Mouse (Mus musculus) spleen, embryonic (tissue): Measurements from ENCODE around the gene Asb16.

Source experiments
- CTCF ChIA-PET: fragments of 350-600 bp; sonication (Branson Sonifier 250); formaldehyde crosslinking; loops from one replicate; lab custom pipeline; 2022; lab: Charles Lee

The Asb16 gene

DNA sequence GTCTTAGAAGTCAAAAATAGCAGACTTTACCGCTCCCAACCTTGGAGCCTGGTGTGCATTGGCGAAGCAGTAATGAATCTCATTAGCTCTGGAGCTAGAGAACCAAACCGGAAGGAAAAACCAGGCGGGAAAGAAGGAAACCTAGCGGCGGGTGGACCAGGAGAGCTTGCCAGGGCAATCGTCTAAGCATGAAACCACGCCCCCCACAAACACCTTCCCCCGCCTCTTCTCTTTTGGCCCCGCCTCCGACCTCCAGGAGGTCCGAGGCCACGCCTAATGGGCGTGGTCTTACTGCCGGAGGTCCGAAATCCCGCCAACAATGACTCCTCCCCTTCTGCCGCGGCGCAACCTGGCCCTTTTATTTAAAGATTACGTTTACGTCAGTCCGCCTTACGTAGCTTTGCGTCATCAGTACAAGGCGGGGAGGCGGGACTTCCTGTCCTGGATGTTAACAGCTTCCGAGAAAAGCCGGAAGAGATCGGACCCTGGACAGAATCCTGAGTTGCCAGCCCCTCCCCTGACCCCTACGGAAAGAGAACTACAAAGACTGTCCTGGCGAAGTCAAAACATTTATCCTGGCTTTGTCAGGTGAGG lies 16.1 kb downstream of the Asb16 start, which contains the start of gene Tmub2:
TSS of gene Tmub2 (plus strand) at position 431 of the 594 bp plus-strand sequence.
- CTCF ChIA-PET = interaction anchor here (0.7 kb wide), 1 partner anchor 327 kb away, joined by 3 read pairs; no protein-coding TSS in a partner anchor

DNA sequence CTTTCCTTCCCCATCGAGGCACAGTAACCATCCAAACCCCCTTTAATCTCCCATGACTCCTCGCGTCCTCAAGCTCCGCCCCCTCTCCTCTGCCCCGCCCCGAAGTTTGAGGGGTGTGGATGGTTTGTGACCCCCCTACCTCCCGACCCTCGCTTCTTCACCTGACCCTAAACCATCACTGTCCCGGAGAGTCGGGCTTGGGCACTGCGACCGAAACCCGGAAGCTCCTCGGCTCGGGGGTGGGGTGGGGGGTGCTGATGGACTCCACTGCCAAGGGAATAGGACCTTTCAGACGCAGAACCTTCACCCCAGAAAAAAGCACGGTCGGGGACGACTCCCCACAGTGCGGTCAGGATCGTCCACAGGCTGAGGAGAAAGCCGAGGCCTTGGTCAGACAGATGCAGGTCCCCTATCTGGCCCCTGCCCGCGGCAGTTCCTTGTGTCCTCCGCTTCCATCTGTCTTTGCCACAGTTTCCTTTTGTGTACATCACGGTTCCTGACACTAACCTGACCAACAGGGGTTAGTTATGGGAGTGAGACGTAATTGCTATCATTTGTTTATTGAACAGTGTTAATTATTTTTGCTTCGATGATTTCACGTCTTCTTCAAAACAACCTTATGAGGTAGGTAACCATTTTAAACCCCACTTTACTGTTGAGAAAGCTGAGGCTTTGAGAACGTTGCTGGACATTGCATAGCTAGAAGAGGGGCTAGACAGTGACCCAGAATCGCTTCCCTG lies 16.7 kb downstream of the Asb16 start:
- CTCF ChIA-PET = interaction anchor here (0.5 to 0.8 kb wide), 4 partner anchors 18 to 327 kb away, joined by 3 to 15 read pairs (median 4); no protein-coding TSS in a partner anchor

DNA sequence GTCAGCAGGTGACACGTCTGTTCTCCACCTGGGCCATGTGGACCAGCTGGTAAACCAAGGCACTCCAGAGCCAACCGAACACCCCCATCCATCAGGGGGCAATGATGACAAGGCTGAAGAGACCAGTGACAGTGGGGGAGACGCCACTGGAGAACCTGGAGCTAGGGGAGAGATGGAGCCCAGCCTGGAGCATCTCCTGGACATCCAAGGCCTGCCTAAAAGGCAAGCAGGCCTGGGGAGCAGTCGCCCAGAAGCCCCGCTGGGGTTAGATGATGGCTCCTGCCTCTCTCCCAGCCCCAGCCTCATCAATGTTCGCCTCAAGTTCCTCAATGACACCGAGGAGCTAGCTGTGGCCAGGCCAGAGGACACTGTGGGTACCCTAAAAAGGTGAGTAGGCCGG lies 18.9 kb downstream of the Asb16 start:
- CTCF ChIA-PET = interaction anchor here (1.0 kb wide), 1 partner anchor 8 kb away, joined by 3 read pairs; no protein-coding TSS in a partner anchor

DNA sequence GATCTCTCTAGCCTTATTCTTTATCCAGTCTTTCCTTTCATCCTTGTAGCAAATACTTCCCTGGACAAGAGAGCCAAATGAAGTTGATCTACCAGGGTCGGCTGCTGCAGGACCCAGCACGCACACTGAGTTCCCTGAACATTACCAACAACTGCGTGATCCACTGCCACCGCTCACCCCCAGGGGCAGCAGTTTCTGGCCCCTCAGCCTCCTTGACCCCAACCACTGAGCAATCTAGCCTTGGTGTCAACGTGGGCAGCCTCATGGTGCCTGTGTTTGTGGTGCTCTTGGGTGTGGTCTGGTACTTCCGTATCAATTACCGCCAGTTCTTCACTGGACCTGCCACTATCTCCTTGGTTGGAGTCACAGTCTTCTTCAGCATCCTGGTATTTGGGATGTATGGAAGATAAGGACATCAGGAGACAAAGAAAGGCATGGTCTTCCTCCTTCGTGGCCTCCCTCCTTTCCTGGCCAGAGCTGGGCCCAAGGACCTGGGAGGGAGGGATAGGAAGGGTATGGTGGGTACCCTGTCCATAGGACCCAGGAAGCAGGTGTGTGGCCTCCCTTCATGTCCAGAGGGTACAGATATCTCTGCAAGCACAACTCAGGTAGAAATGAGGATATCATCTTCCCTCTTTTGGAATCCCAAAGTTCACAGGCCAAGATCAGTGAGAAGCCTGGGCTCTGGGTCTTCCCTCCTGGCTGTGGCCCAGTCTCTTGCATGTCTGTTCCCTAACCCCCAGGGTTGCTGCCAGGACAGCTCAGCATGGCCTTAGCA lies 19.7 kb downstream of the Asb16 start:
- CTCF ChIA-PET = no interaction called here

DNA sequence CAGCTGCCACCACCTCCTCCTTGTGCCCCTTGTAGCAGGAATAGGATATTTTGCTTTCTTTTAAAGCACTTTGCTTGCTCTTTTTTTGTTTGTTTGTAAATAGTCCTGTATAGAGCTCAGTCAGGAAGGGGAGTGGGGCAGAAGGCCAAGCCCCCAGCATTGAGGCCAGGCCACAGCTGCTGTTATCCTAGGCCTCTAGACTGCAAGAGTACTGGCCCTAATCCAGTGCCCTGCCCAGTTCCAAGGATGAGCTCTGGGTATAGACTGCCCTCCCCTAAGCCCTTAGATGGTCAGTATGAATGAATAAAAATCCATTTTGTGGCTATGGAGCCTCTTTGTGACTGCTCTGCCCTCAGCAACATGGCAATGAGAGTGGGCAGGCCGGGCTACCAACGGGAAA lies 20.4 kb downstream of the Asb16 start:
- CTCF ChIA-PET = no interaction called here

DNA sequence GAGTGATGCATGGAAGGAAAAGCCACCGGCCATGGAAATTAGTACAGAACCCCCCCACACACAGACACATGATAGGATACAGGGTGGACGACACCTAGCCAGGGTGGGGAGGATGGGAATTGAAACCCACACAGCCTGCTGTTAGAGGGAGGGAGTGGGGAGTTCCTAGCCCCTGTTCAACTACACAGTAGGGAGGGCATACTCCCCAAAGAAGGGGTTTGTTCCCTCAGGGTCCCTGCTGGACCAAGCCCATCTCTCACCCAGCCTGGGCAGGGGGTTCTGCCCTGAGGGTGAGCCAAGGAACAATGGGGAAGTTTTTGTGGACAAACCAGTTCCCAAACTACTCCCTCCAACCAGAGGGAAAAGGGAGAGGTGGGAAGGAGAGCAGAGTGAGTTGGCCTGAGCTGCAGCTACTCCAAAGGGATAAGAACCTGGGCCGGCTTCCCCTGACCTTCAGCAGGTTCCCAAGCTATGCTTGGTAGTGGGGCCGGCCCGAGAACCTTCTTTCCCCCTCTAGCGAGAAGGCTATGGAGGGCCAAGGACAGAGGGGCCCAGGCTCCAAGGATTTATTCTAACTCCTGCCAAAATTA lies 21.1 kb downstream of the Asb16 start:
- CTCF ChIA-PET = interaction anchor here (0.5 kb wide), 1 partner anchor 30 kb away, joined by 6 read pairs; the partner anchor contains the start of gene Ubtf

DNA sequence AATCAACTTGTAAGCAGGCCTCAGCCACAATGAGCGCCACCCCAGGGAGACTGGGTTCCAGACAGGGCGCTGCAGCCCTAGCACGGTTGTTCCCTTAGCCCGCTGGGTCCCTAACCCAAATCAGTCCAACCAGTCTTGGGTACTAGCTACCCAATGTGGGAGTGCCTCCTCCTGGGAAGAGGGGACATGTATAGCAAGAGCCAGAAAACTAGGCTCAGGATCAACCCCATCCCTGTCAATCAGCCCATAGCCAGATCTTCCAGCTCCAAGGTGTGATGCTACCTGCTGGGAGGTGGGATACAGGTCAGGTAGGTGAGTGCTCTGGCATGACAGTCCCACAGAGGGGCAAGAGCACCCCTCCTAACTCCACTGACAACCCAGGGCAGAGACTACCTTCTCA lies 21.6 kb downstream of the Asb16 start:
- CTCF ChIA-PET = interaction anchor here (0.5 kb wide), 1 partner anchor 30 kb away, joined by 6 read pairs; the partner anchor contains the start of gene Ubtf

DNA sequence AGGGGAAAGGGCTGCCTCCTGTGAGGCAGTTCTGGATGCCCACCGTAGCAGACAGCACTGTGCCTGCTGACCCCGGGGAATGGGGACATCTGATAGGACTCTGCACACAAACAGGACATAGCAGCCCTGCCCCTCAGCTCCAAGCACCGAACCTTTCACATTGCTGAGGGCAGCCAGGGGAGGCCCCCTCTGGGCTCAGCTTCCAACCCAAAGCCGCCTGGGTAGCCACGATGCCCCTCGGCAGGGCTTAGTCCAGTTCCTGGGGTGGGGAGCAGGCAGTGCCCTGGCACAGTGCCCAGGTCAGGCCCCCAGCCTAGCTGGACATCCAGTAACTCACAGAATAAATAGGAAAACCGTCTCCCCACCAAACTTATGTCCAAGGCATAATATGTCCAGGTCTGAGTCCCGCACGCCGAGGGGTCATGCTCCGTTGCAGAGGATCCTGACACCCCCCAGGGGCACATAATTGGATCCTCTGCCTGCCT lies 22.6 kb downstream of the Asb16 start:
- CTCF ChIA-PET = no interaction called here

DNA sequence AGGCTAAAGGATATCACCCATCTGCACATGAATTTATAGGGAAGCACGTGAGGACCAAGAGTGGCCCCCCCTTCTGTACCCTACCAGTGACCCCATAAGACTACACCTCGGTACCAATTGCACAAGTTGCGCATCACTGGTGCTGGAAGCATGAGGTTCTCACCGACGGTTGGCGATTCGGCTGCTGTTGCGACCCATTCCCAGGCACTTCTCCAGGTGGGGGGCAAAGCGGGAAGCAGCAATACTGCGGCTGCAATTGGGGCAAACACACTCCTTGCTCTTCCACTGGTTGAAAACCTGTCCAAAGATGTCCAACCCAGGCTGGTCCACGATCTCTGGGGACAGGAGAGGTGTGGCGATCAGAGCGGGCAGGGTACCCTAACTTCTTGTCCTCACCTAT lies 25.4 kb downstream of the Asb16 start:
- CTCF ChIA-PET = no interaction called here

DNA sequence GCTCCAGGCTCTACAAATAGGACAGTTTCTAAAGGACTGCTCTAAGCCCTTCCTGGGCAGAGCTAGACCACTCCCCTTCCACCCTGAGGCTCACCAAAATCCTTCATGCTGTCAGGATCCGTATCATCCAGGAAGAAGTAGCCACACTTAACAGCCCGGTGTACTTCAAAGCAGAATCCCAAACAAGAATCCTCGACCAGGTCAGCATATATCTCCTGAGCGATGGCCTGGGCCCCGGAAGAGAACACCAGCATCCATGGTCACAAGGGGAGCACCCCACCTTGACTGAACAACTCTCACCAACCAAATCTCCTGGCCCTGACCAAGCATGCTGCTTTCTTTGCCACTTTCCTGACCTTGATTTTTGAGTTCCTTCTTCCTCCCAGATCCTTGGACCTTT lies 25.9 kb downstream of the Asb16 start:
- CTCF ChIA-PET = interaction anchor here (0.5 kb wide), 1 partner anchor 1346 kb away, joined by 3 read pairs; no protein-coding TSS in a partner anchor

DNA sequence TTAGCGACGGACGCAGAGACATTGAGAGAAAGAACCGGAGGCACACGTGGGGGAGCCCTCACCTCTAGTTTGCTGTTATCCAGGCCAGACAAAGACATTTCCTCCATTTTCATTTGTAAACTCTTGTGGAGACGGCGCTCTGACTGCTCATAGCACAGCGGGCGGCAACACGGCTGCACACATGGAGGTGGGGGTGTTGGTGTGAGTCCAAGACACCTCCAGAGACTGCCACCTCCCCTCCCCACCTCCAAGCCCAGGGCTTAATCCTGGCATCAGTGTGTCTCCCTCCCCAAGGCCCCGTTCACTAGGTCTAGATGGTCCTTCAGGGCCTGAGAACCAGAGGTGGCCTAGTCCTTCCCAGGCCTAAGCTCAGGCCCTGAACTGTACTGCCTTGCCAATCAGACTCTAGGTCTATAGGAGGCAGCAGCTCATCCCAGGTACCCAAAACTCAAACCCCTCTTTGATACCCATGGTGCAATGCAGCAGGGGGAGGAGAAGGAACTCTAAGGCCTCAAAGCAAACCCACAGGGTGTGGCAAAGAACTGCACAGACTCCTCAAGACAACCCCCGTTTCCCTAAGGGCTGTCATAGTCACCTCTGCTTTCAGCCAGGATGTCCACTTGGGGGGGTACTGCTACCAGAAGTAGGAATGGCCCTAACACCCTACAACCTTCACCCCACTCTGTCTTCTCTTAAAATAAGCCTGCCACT lies 26.5 kb downstream of the Asb16 start:
- CTCF ChIA-PET = interaction anchor here (0.5 to 1.1 kb wide), 2 partner anchors 8 to 1345 kb away, joined by 3 read pairs; no protein-coding TSS in a partner anchor

DNA sequence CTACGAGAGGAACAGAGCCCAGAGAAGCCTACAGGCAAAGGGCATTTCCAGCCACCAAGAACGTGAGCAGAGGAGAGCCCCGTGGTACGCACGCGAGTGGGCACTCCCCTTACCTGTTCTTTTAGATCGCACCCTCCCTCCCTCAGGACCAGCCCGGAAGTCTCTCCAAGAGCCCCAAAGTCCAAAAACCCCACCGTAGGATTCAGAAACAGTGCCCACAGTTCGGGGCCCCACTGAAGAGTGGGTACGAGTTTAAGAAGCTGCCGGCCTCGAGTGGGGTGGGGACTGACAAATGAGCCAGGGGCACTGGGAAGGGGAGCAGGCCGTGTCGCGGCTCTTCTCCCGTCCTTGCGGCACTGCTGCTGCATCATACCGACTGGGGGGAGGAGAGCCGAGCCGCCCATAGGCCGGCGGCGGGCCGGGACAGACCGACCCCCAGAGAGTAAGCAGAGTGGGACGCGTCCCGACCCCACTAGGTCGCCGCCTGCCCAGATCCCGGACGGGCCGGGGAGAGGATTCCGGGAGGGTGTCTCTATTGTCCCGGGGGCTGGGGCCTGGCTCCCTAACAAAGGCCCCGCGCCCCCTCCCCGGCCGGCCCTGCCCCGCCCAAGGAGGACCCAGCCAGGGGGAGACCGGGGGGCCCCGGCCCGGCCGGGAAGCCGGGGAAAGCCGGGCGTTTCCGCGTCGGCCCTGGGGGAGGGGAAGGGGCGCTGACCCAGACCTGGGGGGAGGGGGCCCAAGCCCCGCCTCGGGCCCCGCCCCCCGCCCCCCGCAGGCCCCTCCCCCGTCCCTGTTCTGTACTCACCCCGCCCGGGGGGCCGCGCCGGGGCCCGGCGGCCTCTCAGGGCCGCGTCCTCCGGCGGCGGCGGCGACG lies 27.3 kb downstream of the Asb16 start:
- CTCF ChIA-PET = interaction anchor here (1.1 kb wide), 1 partner anchor 9 kb away, joined by 3 read pairs; no protein-coding TSS in a partner anchor

DNA sequence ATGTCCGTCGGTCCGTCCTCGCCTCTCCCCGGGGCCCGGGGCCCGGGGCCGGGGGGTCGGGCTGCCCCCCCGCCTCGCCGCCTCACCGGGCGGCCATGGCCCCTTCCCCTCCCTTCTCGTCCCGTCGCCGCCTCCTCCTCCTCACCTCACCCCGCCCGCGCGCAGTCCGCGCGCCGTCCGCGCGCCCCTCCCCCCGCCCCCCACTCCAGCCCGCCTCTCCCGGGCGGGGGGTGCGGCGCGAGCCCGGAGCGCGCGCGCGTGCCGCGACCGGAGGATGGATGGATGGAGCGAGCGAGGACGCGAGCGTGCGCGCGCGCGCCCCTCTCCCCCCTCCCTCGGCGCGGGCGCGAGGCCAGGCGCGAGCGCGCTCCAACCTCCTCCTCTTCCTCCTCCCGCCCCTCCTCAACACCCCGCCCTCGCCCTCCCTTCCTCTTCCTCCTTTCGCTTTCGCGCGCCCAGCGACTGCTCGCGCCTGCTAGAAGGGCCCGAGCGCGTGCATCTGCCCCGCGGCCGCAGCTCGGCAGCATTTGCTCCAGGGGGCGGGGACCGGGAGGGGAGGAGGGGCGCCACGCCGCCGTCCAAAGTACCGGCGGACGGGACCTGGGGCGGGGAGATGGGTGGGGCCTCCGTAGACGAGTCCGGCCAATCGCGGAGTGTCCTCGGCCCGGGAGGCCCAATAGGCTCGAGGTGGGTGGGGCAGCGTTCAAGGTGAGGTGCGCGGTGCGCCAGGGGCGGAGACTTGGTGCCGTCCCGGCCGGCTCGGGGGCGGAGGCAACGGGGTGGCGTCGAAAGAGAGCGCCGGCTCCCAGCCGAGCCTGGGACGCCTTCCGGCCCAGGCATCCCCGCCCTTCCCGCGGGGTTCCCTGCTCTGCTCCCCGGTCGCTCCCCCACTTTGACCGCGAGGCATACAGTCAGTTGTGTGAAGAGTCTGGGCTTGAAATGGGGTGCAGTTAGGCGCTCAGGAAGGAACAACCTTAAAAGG lies 28.2 kb downstream of the Asb16 start, which contains the start of gene Atxn7l3:
TSS of gene Atxn7l3 (minus strand) at position 141 of the 982 bp plus-strand sequence.
- CTCF ChIA-PET = interaction anchor here (1.0 kb wide), 2 partner anchors 13 to 22 kb away, joined by 3 to 9 read pairs; partner anchors contain the start of gene Ubtf

DNA sequence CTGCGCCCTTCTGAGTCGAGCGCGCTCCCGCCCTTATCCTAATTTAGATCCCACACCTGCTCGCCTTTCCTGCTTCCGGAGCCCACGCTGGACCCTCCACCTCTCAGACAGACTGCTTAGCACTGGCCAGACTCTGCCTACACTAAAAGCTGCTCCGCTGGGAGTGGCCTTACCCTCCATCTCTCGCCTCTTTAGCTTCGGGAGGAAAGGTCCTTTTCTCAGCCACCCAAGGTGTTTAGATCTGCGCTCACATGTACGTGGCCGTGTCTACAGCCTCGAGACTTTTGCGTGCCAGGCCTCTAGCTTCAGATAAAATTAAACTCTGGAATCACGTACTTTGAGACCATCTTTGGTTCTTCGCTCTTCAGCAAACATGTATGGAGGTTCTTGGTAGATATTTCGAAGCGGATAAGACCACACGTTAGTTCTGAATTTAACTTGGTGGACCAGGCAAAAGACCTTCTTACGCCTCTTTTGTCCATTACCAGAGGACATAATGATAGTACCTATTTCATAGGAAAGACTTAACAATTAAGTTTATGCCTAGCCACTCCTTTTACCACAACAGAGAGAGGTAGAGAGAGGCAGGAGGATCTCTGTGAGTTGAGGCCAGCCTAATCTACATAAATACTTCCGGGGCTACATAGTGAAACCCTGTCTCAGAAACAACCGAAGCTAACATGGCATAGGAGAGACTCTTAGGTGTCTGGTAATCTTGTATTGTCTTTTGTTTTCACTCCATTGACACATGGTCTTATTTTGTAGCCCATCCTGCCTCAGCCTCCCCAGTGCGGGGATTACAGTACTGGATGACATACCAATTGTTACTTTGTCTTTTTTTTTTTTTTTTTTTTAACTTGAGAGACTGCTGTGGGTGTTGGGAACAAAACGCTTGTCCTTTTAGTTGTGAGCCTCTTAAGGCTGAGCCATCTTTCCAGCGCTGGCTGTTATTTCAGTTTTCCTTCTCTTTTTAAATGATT lies 29.3 kb downstream of the Asb16 start:
- CTCF ChIA-PET = interaction anchor here (1.0 kb wide), 2 partner anchors 12 to 21 kb away, joined by 3 to 9 read pairs; partner anchors contain the start of gene Ubtf

DNA sequence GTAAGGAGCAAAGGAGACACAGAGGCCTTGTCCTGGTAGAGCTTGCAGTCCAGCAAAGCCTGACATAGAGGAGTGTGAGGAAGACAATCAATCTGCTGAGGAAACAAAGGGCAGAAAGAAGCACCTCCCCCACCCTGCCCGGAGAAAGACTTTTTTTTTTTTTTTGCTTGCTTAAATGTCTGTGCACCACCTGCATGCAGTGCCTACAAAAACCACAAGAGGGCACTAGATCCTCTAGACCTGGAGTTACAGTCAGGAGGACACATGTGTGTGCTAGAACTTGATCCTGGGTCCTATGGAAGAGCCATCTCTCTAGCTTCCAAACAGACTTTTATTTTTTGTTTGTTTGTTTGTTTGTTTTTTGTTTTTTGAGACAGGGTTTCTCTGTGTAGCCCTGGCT lies 31.3 kb downstream of the Asb16 start:
- CTCF ChIA-PET = interaction anchor here (0.5 to 0.9 kb wide), 4 partner anchors 9 to 137 kb away, joined by 3 to 7 read pairs (median 4); no protein-coding TSS in a partner anchor

DNA sequence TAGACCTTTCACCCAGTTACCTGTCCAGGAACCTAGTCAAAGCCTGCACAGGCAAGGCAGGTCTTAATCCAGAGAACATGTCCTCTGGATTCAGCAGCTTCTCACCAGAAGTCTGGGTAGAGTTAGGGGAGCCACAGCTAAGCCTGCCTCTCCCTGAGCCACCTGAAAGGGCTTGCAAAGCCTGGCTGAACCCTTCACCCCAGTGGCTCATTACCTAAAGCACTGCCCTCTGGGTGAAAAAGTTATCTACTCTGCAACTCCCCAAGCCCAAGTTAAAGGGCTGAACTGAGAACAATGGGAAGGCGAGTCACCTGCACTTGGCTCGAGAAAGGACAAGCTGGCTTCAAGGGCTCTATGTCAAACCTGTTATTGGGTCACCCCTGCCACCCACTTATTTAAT lies 35.6 kb downstream of the Asb16 start:
- CTCF ChIA-PET = interaction anchor here (0.7 kb wide), 1 partner anchor 76 kb away, joined by 19 read pairs; no protein-coding TSS in a partner anchor
